Mouse (Mus musculus): ENCODE data around the gene Prlh.

Prlh gene

DNA sequence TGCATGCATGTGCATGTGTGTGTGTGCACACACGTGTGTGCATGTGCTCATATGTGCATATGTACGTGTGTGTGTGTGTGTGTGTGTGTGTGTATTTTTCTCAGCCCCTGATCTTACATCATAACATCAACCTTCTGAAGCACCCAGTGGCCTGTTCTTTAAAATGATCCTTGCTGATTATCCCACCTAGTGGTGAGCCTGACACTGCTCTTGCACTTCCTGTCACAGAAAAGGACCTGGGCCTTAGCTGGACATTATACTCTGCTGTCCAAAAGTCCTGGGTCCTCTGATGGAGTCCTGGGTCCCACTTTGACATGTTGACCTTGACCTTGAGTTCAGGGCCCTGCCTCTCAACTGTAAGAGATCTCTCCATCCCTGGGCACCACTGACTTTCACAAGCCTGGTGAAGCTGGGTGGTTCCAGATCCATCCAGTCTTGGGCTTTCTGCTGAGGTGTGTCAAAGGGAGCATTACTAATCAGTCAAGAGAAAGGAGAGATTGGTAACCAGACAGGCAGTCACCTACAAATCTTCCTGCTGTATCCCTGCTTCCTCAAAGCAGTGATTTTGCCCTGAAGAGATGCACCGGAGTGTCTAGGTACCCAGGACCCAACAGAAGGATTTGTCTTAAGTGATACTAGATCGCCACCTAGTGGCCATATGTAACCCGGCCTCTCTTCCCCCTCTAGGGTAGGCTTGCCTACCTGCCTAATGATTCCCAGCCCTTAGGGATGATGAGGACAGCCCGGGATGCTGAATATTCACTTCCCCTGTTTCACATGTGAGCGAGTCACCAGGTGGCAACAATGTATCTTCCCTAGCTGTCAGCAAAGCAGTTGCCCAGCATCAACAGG lies 3.6 kb downstream of the Prlh start:
- DNase-seq = peak; percentile 67

DNA sequence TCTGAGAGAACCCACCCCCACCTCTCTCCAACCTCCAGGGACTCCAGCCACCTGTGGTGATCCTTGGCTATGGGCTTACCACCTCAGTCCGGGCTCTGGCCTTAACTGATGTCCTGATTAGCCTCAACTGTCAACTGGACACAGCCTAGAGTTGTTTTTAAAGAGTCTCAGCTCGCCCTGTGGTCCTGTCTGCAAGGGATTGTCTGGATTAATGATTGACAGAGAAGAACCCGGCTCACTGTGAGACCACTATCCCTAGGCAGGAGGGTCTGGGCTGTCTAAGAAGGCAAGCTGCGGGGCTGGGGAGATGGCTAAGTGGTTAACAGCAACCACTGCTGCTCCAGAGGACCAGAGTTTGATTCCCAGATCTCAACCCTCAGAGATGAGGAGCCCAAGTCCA lies 9.6 kb downstream of the Prlh start:
- no peak for DNase-seq

DNA sequence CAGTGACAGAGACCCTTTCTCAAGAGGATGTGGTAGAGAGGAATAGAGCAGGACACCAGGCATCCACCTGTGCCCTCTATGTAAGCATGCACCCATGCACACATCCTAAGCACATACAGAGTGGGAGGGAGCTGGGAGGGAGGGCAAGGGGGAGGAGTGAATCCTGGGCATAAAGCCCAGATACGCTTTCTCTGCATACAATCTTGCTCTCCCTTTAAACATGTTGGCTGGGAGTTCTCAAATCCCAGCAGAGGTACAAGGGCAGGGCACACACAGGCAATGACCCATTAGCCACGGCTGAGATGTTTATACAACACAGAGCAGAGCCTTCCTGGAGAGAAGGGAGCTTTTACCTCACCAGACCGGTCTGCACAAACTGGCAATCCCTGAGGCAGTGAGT lies 10.1 kb downstream of the Prlh start:
- DNase-seq = no peak

DNA sequence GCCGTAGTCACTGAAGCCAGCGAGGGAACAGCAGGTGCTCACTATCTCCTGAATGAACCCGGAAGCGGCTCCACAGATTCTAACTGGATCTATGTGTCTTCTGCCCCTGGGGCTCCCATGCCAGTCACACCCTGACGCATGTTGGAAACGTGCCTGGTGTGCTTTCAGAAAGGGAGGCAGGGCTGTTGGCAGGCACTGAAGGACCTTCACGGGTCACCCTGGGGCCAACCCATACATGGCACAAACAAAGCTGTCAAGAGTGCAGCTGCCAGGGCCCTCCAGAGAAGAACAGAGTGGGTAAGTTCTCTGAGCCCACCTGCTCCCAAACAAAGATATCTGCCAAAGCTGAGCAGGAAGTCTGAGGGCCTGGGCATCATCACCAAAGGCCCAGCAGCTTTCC lies 14.7 kb downstream of the Prlh start:
- DNase-seq = no peak

DNA sequence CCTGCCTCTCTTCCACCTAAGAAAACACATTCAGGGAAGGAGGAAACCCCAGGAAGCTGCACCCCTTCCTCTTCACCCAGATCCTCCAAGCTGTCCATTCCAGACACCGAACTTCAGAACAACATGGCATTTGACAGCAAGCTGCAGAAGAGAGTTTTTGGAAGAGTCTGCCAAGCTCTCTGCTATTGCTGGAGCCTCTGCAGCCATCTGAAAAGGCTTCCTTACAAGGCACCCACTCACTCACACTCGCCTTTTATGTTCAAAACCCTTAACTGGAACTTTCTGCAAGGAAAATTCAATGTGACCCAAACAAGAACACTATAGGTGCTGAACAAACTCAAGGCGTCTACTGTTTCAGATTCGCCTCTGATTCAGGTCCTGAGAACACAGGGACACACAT lies 15.7 kb downstream of the Prlh start:
- DNase-seq = no peak

DNA sequence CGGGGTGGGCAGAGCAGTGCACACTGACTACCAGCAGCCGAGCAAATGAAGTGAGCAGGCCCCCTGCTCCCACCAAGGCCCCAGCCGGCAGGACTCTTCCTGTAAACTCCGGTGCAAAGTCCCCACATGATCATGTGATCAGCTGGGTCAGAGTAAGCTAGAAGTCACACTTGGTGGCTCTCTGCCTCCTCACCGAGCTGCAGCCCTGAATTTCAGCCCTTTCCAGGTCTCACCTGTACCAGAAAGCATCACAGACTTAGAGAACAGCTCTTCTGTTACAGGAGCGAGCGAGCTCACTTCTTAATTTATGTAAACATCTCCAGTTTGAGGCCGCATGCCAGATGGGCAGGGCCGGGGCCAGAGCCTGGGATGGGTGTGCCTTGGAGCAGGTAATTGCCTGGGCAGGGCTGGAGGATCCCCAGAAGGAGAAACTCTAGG lies 16.5 kb downstream of the Prlh start, which contains the start of gene Rab17:
Gene Rab17, minus strand, starts transcription at position 315 of the 438 bp plus-strand sequence.
- no peak for DNase-seq

DNA sequence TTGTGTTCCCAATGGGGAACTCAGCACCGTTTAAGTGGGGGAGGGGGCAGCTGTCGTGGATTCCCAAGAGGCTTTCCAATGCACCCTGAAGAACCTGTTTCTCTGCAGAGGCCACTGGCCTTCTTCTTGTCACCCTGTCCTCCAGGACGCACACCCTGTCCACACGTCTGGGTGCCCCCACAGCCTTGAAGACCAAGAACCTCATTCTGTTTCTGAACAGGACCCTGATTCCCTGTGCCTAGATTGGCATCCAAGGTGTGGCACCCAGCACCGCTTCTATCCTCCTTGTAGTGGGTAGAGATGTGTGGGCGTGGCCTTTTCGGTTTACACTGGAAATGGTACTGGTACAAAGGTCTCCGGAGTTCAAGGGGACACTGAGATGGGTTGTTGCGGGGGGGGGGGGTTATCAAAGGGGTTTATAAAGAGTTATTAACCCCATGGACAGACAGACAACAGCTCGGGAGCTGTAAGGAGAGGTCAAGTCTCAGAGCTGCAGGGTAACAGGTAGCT lies 17.0 kb downstream of the Prlh start:
- DNase-seq = no peak

DNA sequence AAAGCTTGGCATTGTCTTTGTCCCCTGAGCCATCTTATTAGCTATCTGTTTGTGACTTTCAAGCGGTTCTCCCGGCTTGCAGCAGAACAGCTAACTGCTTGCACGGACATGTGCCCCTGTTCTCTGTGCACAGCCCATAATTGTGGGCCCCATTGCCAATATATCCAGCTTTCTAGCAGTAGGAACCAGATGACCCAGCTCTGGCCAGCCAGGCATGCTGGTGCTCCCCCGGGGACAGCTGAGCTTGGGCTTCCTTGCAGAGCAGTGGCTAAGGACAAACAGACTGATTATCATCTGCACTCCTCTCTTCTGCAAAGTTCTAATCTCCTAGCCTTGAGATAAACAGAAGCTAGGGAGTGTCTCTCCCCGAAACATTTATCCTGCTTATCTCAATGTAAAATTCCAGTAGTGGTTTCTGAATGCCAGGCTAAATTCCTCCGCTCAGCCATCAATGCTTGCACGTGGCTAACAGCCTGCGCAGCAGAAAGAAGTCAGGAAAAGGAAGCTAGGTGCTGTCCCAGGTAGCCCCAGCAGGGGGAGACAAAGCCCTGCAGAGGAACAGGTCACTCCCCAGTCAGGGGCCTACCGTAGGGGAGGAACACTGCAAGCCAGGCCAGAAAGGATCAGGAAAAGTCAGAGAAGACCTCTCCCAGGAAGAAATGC lies 20.1 kb downstream of the Prlh start:
- peak; percentile 96 for DNase-seq

DNA sequence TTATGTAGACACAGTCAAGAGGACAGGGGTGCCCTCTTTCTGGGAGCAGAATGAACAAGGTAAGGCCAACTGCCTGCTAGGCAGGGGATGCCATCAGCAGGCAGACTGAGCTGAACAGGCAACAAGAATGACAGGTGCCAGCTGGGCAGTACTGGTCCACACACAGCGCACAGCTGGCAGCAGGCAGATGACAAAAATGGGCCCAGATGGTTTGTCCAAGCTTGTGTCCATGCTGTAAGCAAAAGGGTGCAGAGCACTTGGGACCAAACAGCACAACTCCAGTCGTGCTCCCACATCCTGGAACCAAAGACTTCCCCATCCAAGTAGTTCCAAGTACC lies 20.6 kb downstream of the Prlh start:
- DNase-seq = no peak

DNA sequence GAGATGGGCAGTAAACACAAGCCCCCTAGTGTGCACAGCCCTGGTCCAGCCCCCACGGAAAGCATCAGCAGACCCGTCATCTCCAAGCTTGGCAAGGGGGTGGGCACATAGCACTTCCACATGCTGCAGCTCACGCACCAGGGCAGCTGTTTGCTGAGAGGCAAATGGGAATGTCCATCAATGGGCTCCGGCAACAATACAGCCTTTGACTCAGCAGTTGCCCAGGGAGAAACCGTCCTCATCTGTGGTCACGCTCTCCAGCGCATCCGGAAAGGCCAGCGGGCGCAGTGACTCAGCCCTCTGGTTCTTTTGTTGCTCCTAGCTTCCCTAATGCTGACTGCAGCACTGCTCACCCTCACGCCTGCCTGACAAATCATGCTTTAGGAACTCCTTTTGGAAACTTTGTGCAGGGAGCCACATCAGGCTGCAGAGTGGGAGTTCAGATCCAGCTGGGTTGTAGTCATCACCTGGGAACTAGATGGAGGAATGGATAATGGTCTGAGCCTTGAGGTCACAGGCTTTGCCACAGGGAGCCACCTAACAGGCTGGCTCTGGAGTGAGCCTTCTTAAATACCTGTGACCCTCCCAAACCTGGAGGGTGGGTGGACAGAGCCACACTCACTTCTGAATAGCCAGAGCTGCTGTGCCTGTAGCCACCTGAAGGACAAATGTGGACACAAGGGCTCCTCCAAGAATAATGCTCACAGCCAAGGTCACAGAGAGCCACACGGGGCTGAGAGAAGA lies 22.2 kb downstream of the Prlh start:
- peak; percentile 54 for DNase-seq

DNA sequence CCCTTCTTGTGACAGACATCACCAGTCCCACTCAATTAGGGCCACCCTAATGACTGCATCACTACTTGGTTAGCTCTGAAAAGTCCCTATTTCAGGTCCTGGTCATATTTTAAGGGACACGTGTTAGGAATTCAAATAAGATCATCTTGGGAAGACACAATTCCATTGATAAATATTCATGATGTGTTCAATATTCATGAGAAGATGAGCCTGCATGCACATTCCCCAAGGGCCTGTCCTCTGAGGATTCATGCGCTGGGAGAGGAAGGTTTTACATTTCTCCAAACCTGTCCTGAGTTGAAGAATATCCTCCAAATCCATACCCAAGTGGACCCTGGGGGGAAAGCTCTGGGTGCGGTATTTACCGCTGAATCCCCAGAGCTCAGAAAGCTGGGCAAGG lies 23.1 kb downstream of the Prlh start:
- DNase-seq = no peak

DNA sequence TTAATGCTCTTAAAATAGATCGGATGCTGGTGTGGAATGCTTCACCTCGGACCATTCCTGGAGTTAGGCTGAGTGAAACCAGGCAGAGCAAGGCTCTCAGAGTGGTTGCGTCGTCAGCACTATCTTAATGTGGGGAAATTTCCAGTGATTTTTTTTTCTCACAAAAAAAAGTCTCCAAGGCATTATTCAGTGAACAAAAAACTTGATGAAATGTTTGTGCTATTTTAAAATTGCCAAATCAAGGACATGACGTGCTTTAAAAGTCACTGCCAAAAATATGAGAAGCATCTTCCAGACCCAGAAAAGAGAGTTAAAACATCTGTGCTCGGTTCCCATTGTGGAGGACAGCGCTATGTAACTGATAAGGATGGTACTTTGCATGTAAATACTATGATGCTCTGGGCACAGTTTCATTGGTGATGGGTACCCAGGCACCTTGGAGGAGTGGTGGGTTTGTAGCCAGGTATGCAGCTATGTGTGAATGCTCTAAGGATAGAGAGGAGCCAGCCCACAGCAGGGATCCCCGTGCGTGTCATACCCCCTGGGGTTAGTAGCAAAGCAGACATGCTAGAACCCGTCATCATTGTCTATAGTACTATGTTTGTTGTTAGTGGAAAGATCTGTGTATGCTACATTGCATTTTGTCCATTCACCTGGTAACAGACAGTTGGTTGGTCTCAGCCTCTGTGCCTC lies 27.9 kb downstream of the Prlh start:
- no peak for DNase-seq

DNA sequence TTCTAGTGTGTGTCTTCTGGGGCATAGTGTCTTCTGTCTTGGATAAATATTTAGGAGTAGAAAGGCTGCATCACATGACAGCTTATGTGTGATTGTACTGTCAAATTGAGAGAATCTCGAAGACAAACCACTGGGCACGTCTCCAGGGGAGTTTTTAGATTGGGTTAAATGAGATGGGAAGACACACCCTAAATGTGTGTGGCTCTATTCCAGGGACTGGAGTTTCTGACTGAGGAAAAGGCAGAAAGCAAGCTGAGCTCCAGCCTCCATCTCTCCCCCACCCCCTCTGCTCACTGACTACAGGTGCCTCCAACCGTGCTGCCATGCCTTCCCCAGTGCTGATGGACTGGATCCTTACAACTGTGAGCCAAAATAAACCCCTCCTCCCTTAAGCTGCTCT lies 28.4 kb downstream of the Prlh start:
- no peak for DNase-seq

DNA sequence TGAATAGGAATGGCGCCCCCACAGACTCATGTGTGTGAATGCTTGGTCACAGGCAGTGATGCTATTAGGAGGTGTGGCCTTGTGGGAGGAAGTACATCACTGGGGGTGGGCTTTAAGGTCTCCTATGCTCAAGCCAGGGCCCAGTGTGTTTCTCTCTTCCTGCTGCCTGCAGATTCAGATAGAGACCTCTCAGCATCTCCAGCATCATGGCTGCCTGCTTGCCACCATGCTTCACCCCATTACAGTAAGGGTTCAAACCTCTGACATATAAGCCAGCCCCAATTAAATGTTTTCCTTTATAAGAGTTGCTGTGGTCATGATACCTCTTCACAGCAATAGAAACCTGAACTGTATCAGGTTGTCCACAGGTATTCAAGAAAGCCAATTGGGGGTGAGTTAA lies 43.0 kb downstream of the Prlh start:
- no peak for DNase-seq

DNA sequence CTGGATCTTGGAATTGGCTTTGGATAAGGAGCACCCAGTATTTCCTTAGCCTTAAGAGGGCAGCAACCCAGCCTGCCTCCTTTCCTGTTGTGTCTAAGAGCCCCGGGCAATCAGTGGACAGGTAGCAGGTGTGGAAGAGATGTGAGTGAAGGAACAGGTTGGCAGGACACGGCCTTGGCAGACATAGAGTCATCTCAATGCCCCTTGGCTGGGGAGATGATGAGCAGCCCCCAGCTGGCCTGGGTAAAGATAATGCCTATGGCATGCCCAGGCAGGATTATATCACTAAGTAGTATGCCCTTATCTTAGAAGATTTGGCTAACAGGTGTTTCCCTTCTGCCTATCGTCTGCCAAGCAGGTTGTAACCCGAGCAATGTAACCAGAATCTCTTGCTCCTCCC lies 44.2 kb downstream of the Prlh start:
- no peak for DNase-seq

DNA sequence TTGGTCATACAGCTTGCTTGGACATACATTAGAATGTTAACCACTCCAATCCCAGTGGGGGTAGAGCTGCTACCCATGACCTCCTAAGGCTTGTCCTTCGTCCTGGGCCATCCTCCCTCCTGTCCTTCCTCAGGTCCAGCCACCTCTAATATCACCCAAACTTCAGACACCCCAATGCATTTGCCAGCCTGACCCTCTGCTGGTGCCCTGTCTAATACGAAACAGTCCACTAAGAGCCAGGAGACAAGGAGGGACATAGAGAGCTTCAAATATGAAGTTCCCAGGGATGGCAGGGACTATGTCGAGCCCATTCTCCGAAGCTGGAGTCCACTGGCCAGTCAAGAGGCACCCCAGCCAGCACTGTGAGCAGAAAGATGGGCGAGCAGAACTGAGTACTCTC lies 44.7 kb downstream of the Prlh start:
- DNase-seq = no peak

DNA sequence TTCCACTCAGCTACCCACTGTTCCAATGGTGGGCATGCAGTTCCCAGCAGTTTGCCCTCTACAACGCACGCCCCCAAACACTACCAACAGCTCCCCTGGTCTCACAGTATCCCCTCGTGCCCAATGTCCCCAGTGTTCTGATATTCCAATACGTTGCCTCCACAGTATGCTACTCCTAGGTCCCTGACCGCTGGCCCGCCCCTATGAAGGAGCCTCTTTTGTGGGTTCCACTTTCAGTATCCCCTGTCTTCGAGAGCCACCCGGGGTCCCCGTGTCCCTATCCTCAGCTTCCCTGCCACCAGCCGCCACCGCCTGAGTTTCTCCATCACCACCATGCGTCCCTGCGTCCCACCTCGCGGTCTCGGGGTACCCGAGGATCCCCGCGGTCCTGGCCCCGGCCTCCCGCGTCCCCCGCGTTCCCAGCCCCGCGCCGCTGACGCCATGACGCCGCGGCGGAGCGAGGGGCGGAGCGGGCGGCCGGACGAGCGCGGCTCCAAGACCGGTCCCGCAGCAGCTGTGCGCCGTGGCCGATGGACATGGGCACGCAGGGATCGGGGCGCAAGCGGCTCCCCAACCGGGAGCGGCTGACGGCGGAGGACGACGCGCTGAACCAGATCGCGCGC lies 45.5 kb downstream of the Prlh start, which contains the start of gene Lrrfip1:
Gene Lrrfip1, plus strand, starts transcription at position 470 of the 623 bp plus-strand sequence.
- DNase-seq = peak; percentile 64

DNA sequence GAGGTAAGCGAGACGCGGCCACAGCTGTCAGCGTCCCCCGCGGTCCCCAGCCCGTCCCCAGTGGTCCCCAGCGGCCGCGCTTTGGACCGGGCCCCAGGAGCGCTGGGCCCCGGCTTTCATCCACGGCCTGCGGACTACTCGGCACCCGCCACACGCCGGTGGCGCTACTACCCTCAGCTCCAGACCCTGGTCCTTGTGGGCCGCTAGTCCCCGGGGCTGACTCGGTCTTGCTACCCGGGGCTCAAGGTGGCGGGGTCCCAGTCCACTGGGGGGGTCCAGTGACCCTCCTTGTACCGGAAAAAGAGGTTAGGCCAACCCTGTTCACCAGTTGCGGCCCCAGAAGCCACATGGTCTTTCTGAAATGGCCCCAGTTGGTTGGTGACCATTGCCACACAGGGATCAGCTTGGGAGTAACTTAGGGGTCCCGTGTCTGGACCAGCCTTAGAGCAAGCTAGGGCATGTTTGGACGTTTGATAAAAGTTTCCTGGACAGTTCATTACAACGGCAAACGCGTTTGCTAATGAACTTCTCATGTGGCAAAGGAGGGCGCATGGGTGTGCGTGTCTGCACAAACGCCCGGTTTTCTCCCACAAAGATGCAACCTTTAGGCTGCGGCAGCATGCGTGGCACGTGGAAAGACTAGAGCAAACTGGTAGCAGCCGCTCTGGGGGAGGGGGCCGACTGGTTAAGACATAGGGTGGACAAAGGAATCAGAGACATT lies 46.1 kb downstream of the Prlh start:
- DNase-seq = peak; percentile 40

DNA sequence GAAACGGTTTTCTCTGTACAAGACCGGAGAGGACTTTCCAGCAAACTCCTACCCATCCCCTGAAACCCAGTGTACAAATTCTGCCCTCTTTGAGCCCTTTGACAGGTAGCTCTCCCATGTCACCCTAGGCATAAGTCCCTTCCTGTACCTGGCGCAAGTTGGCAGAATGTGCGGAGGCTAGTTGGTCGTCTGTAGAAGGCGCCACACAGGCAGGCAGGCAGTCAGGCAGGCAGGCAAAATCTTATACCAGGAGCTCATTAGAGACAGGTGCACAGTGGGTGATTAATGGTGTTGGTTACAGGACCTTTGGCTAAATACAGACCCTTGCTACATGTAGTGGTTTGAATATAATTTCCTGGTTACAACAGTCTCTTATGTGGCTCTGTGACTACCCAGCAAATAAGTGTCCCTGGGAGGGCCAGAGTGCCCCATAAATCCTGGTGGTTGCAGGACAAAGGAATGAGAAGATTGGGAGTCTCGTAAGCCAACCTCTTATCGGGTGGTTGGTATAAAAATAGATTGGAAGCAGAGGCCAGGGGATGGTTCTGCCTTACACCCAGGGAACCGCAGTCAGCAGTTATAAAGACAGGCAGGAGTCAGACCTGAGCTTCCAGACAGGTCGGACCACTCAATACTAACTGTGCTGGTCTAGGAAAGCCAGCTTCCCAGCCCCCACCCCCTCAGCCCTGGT lies 47.1 kb downstream of the Prlh start:
- DNase-seq = no peak

DNA sequence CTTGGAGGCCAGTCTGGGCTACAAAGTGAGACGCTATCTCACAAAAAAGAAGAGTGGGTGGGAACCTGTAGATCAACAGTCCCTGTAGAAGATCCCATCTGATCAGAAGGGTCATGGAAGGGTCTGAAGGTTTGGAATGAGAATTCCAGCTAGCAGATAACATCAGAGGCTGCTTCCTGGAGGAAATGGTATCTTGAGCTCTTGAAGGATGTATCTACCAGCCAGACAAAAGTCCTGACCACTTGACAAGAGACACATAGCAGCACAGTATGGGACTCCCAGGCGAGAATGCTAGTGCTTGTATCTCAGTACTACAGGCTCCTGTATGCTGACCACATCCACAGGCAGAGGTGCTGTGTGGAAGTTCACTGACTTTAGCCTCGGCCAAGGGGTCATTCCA lies 48.2 kb downstream of the Prlh start:
- DNase-seq = no peak
